Mouse (Mus musculus) adrenal gland, adult 10 weeks (tissue): Measurements from ENCODE around the gene Foxe1. TPM values are rescaled to one million over a fixed set of nuclear protein-coding genes. Genes with fewer than 3 reads are reported as not detected.

Source experiments
- polyA plus RNA-seq: library from polyadenylated mRNA; stranded (reverse); fragments of 350-450 nt; fragmentation: Illumina TruSeq; extraction: RNeasy Lipid Tissue Mini Kit (QIAGEN cat#74804); gene quantifications from one replicate; pipeline ENCODE4 v1.2.3, GENCODE M21; 2014; ENCODE audit warnings: low read depth, low replicate concordance

Foxe1 gene
- not detected for polyA plus RNA-seq

GRCm38 (mm10) chr4:46343596-46344260 lies at the start of gene Foxe1:
Gene Foxe1, plus strand, starts transcription at chr4:46343609.

GRCm38 (mm10) chr4:46389013-46389611 lies 45.7 kb downstream of the Foxe1 start, which contains the start of gene Trmo:
Gene Trmo, minus strand, starts transcription at chr4:46389437.

Other genes starting within 250 kb of the Foxe1 start
- 70.9 TPM for gene Ncbp1, start 205.0 kb upstream of the Foxe1 start, polyA plus RNA-seq
- 33.0 TPM for gene Tstd2, start 204.9 kb upstream of the Foxe1 start, polyA plus RNA-seq
- 47.8 TPM for gene Xpa, start 147.3 kb upstream of the Foxe1 start, polyA plus RNA-seq
- gene Trmo, start 45.8 kb downstream of the Foxe1 start, polyA plus RNA-seq, result 0.76 TPM
- not detected for gene Hemgn, start 69.9 kb downstream of the Foxe1 start, polyA plus RNA-seq
- 301 TPM for gene Anp32b, start 107.3 kb downstream of the Foxe1 start, polyA plus RNA-seq
- gene Nans, start 145.6 kb downstream of the Foxe1 start, polyA plus RNA-seq, result 2.8 TPM
- 5.3 TPM for gene Trim14, start 192.5 kb downstream of the Foxe1 start, polyA plus RNA-seq